Mouse (Mus musculus): ENCODE measurements around the gene Gchfr. TPM values are rescaled to one million over a fixed set of nuclear protein-coding genes. Genes with fewer than 3 reads are reported as not detected.
A peak's percentile ranks its signal among the peaks of the same experiment; 100 is the strongest.

Gchfr gene
- polyA plus RNA-seq, 1 experiment from 2014 or later, result 7.4 TPM

GRCm38 (mm10) chr2:119155388-119155787 lies 12.2 kb upstream of the Gchfr start:
- 31% methylated on average over 9 of the region's 9 CpGs for WGBS (ENCODE audit: insufficient replicate concordance)
- peaks cover 4% of the 10 kb centered on the region; the same call in 1 of the 2 replicates for H3K36me3 ChIP-seq (ENCODE audit: control insufficient read depth, insufficient read depth, low read length)
- no peaks in the 10 kb centered on the region for H3K27me3 ChIP-seq (ENCODE audit: control insufficient read depth, insufficient read depth, low read length)
- peak overlapping the region; percentile 99 for H3K4me3 ChIP-seq (ENCODE audit: low read depth, low read length)
- peak; percentile 72 for ATAC-seq (replicated peaks; ENCODE audit: insufficient number of reproducible peaks, low FRiP score, low TSS enrichment)
- H3K4me1 ChIP-seq (ENCODE audit: control insufficient read depth, insufficient read depth, low read length), result peaks cover 8% of the 10 kb centered on the region
- H3K4me2 ChIP-seq, result peak overlapping the region; percentile 93
- peak overlapping the region; percentile 94; the same call in 1 of the 2 replicates for H3K9ac ChIP-seq (ENCODE audit: low read depth, low read length)
- H3K9me3 ChIP-seq (replicated peaks; ENCODE audit: control insufficient read depth, low read length), result no peaks in the 10 kb centered on the region
- H3K27ac ChIP-seq (ENCODE audit: low read depth, low read length), result peak overlapping the region; percentile 75

- Histone ChIP-seq H3K4me1 (ENCODE audit: control insufficient read depth, insufficient read depth, low read length) (peaks cover 8% of the 10 kb centered on the region), H3K27me3 (ENCODE audit: control insufficient read depth, insufficient read depth, low read length) (no peaks in the 10 kb centered on the region), H3K4me3 (ENCODE audit: low read depth, low read length) (peak overlapping the region; percentile 99), H3K4me2 (peak overlapping the region; percentile 93), H3K9ac (ENCODE audit: low read depth, low read length) (peak overlapping the region; percentile 94), H3K36me3 (ENCODE audit: control insufficient read depth, insufficient read depth, low read length) (peaks cover 4% of the 10 kb centered on the region; the same call in 1 of the 2 replicates), H3K27ac (ENCODE audit: low read depth, low read length) (peak overlapping the region; percentile 70), H3K9me3 (replicated peaks; ENCODE audit: control insufficient read depth, low read length) (no peaks in the 10 kb centered on the region)
- 4% methylated on average over 34 of the region's 34 CpGs for WGBS (ENCODE audit: insufficient replicate concordance)
- peak; percentile 39 for ATAC-seq (replicated peaks; ENCODE audit: insufficient number of reproducible peaks, low FRiP score, low TSS enrichment)
These were observed 11.4 kb upstream of the Gchfr start for GRCm38 (mm10) chr2:119156081-119156680.

GRCm38 (mm10) chr2:119156681-119157572 lies 10.6 kb upstream of the Gchfr start, which contains the start of gene Rmdn3:
Gene Rmdn3 (minus strand): TSS chr2:119157034.
- Histone ChIP-seq H3K9ac (ENCODE audit: low read depth, low read length) (peak within 1 kb of the TSS; percentile 94), H3K36me3 (ENCODE audit: control insufficient read depth, insufficient read depth, low read length) (peaks cover under 1% of the 10 kb centered on the region; the same call in 1 of the 2 replicates), H3K4me1 (ENCODE audit: control insufficient read depth, insufficient read depth, low read length) (peaks cover 8% of the 10 kb centered on the region), H3K4me3 (ENCODE audit: low read depth, low read length) (peak within 1 kb of the TSS; percentile 99), H3K27me3 (ENCODE audit: control insufficient read depth, insufficient read depth, low read length) (no peaks in the 10 kb centered on the region), H3K9me3 (replicated peaks; ENCODE audit: control insufficient read depth, low read length) (no peaks in the 10 kb centered on the region), H3K27ac (ENCODE audit: low read depth, low read length) (peak within 1 kb of the TSS; percentile 70), H3K4me2 (peak within 1 kb of the TSS; percentile 93)
- WGBS (ENCODE audit: insufficient replicate concordance), result 1% methylated on average over 57 of the region's 57 CpGs
- peak; percentile 83 for ATAC-seq (replicated peaks; ENCODE audit: insufficient number of reproducible peaks, low FRiP score, low TSS enrichment)

- H3K27me3 ChIP-seq (ENCODE audit: control insufficient read depth, insufficient read depth, low read length), result no peaks in the 10 kb centered on the region
- no peak overlapping the region for H3K27ac ChIP-seq (ENCODE audit: low read depth, low read length)
- no peaks in the 10 kb centered on the region for H3K36me3 ChIP-seq (ENCODE audit: control insufficient read depth, insufficient read depth, low read length)
- no peaks in the 10 kb centered on the region for H3K9me3 ChIP-seq (replicated peaks; ENCODE audit: control insufficient read depth, low read length)
- no peak overlapping the region for H3K4me2 ChIP-seq
- peaks cover 8% of the 10 kb centered on the region for H3K4me1 ChIP-seq (ENCODE audit: control insufficient read depth, insufficient read depth, low read length)
- no peak overlapping the region for H3K9ac ChIP-seq (ENCODE audit: low read depth, low read length)
- no peak for ATAC-seq (replicated peaks; ENCODE audit: insufficient number of reproducible peaks, low FRiP score, low TSS enrichment)
- H3K4me3 ChIP-seq (ENCODE audit: low read depth, low read length), result no peak overlapping the region
These were observed 9.7 kb upstream of the Gchfr start for GRCm38 (mm10) chr2:119157836-119158235.

- Histone ChIP-seq H3K27me3 (ENCODE audit: control insufficient read depth, insufficient read depth, low read length) (peaks cover 5% of the 10 kb centered on the region), H3K4me3 (ENCODE audit: low read depth, low read length) (no peak overlapping the region), H3K4me1 (ENCODE audit: control insufficient read depth, insufficient read depth, low read length) (no peaks in the 10 kb centered on the region; the same call in 1 of the 2 replicates), H3K4me2 (no peak overlapping the region), H3K36me3 (ENCODE audit: control insufficient read depth, insufficient read depth, low read length) (no peaks in the 10 kb centered on the region), H3K27ac (ENCODE audit: low read depth, low read length) (peak overlapping the region; percentile 37; the same call in 1 of the 2 replicates), H3K9me3 (replicated peaks; ENCODE audit: control insufficient read depth, low read length) (no peaks in the 10 kb centered on the region), H3K9ac (ENCODE audit: low read depth, low read length) (peak overlapping the region; percentile 61; the same call in 1 of the 2 replicates)
- no peak for ATAC-seq (replicated peaks; ENCODE audit: insufficient number of reproducible peaks, low FRiP score, low TSS enrichment)
- 12% methylated on average over 2 of the region's 2 CpGs for WGBS (ENCODE audit: insufficient replicate concordance)
These were observed 6.3 kb upstream of the Gchfr start for GRCm38 (mm10) chr2:119161247-119161646.

- Histone ChIP-seq H3K9ac (ENCODE audit: low read depth, low read length) (no peak overlapping the region), H3K9me3 (replicated peaks; ENCODE audit: control insufficient read depth, low read length) (no peaks in the 10 kb centered on the region), H3K27ac (ENCODE audit: low read depth, low read length) (no peak overlapping the region), H3K4me3 (ENCODE audit: low read depth, low read length) (no peak overlapping the region), H3K27me3 (ENCODE audit: control insufficient read depth, insufficient read depth, low read length) (peaks cover 13% of the 10 kb centered on the region), H3K4me1 (ENCODE audit: control insufficient read depth, insufficient read depth, low read length) (peaks cover 10% of the 10 kb centered on the region), H3K36me3 (ENCODE audit: control insufficient read depth, insufficient read depth, low read length) (no peaks in the 10 kb centered on the region), H3K4me2 (no peak overlapping the region)
- 53% methylated on average over 3 of the region's 3 CpGs for WGBS (ENCODE audit: insufficient replicate concordance)
- no peak for ATAC-seq (replicated peaks; ENCODE audit: insufficient number of reproducible peaks, low FRiP score, low TSS enrichment)
These were observed 4.4 kb upstream of the Gchfr start for GRCm38 (mm10) chr2:119163135-119163534.

GRCm38 (mm10) chr2:119163999-119164398 lies 3.6 kb upstream of the Gchfr start:
- WGBS (ENCODE audit: insufficient replicate concordance), result 79% methylated on average over 4 of the region's 4 CpGs

GRCm38 (mm10) chr2:119165401-119165800 lies 2.2 kb upstream of the Gchfr start:
- no peak overlapping the region for H3K27ac ChIP-seq (ENCODE audit: low read depth, low read length)
- H3K4me3 ChIP-seq (ENCODE audit: low read depth, low read length), result no peak overlapping the region
- no peak overlapping the region for H3K9ac ChIP-seq (ENCODE audit: low read depth, low read length)
- peaks cover 20% of the 10 kb centered on the region for H3K27me3 ChIP-seq (ENCODE audit: control insufficient read depth, insufficient read depth, low read length)
- H3K4me2 ChIP-seq, result no peak overlapping the region
- peaks cover 10% of the 10 kb centered on the region for H3K4me1 ChIP-seq (ENCODE audit: control insufficient read depth, insufficient read depth, low read length)
- no peaks in the 10 kb centered on the region for H3K9me3 ChIP-seq (replicated peaks; ENCODE audit: control insufficient read depth, low read length)
- H3K36me3 ChIP-seq (ENCODE audit: control insufficient read depth, insufficient read depth, low read length), result no peaks in the 10 kb centered on the region
- ATAC-seq (replicated peaks; ENCODE audit: insufficient number of reproducible peaks, low FRiP score, low TSS enrichment), result no peak

More at GRCm38 (mm10) chr2:119163999-119164398, 3.6 kb upstream of the Gchfr start:
- H3K27ac ChIP-seq (ENCODE audit: low read depth, low read length), result no peak overlapping the region
- H3K9ac ChIP-seq (ENCODE audit: low read depth, low read length), result no peak overlapping the region
- no peaks in the 10 kb centered on the region for H3K36me3 ChIP-seq (ENCODE audit: control insufficient read depth, insufficient read depth, low read length)
- peaks cover 10% of the 10 kb centered on the region for H3K4me1 ChIP-seq (ENCODE audit: control insufficient read depth, insufficient read depth, low read length)
- no peaks in the 10 kb centered on the region for H3K9me3 ChIP-seq (replicated peaks; ENCODE audit: control insufficient read depth, low read length)
- peaks cover 14% of the 10 kb centered on the region for H3K27me3 ChIP-seq (ENCODE audit: control insufficient read depth, insufficient read depth, low read length)
- H3K4me3 ChIP-seq (ENCODE audit: low read depth, low read length), result no peak overlapping the region
- ATAC-seq (replicated peaks; ENCODE audit: insufficient number of reproducible peaks, low FRiP score, low TSS enrichment), result no peak
- H3K4me2 ChIP-seq, result no peak overlapping the region

All from heart, embryonic 11.5 days (tissue).